Mouse (Mus musculus) E14TG2a.4 (cell line): Measurements from ENCODE around the gene Disp1.

ENCODE experiments used
- H3K27me3 ChIP-seq: 2 replicates; pipeline ENCODE4 v1.6.1; 2014; ENCODE audit warnings: low read length, control low read depth; ENCODE audit not compliant: insufficient read depth
- H3K36me3 ChIP-seq: 2 replicates; pipeline ENCODE4 v1.6.1; 2014; ENCODE audit warnings: low read length, control low read depth; ENCODE audit not compliant: insufficient read depth
- H3K4me1 ChIP-seq: replicated peaks from 2 replicates; pipeline ENCODE4 v1.6.1; 2014; ENCODE audit warnings: low read depth, low read length, control low read depth
- H3K4me3 ChIP-seq: replicated peaks from 2 replicates; pipeline ENCODE4 v1.5.1; 2014; ENCODE audit warnings: mild to moderate bottlenecking, low read length
- H3K9me3 ChIP-seq: 2 replicates; pipeline ENCODE4 v1.6.1; 2014; ENCODE audit warnings: low read length, control low read depth
- CTCF ChIP-seq: conservative IDR thresholded peaks from 2 replicates; pipeline ENCODE4 v1.5.1; 2014; ENCODE audit warnings: low read length
- NANOG ChIP-seq: IDR thresholded peaks from 2 replicates; pipeline ENCODE4 v1.6.1; 2014; ENCODE audit warnings: borderline replicate concordance, low read length, mixed read lengths
- POU5F1 ChIP-seq: IDR thresholded peaks from 2 replicates; pipeline ENCODE4 v1.6.1; 2014; ENCODE audit warnings: low read length, borderline replicate concordance

Gene Disp1

GRCm38 (mm10) chr1:183150379-183150840 lies 70.9 kb downstream of the Disp1 start:
- Histone ChIP-seq H3K9me3 (no peaks in the 10 kb centered on the region), H3K27me3 (no peaks in the 10 kb centered on the region), H3K4me1 (peaks cover 3% of the 10 kb centered on the region; the same call in 1 of the 2 replicates), H3K4me3 (no peak overlapping the region), H3K36me3 (no peaks in the 10 kb centered on the region)
- TF ChIP-seq POU5F1: no peak
- no peak for TF ChIP-seq CTCF
- TF ChIP-seq NANOG: no peak

- Histone ChIP-seq H3K4me3 (no peak overlapping the region), H3K4me1 (peaks cover 3% of the 10 kb centered on the region; the same call in 1 of the 2 replicates), H3K9me3 (no peaks in the 10 kb centered on the region), H3K27me3 (no peaks in the 10 kb centered on the region), H3K36me3 (no peaks in the 10 kb centered on the region)
- TF ChIP-seq POU5F1 (no peak), CTCF (no peak), NANOG (no peak)
Observed at GRCm38 (mm10) chr1:183149571-183150105, 71.7 kb downstream of the Disp1 start.

- TF ChIP-seq NANOG (no peak), CTCF (no peak), POU5F1 (no peak)
- Histone ChIP-seq H3K4me1 (peaks cover 3% of the 10 kb centered on the region; the same call in 1 of the 2 replicates), H3K27me3 (no peaks in the 10 kb centered on the region), H3K36me3 (no peaks in the 10 kb centered on the region), H3K9me3 (no peaks in the 10 kb centered on the region), H3K4me3 (no peak overlapping the region)
Observed at GRCm38 (mm10) chr1:183147438-183147841, 73.9 kb downstream of the Disp1 start.

- no peak for TF ChIP-seq CTCF
- no peak for TF ChIP-seq NANOG
- TF ChIP-seq POU5F1: no peak
- Histone ChIP-seq H3K27me3 (no peaks in the 10 kb centered on the region), H3K36me3 (no peaks in the 10 kb centered on the region), H3K4me3 (no peak overlapping the region), H3K4me1 (peaks cover 3% of the 10 kb centered on the region; the same call in 1 of the 2 replicates), H3K9me3 (no peaks in the 10 kb centered on the region)
Observed at GRCm38 (mm10) chr1:183146795-183147194, 74.5 kb downstream of the Disp1 start.

GRCm38 (mm10) chr1:183146102-183146735 lies 75.1 kb downstream of the Disp1 start:
- no peak for TF ChIP-seq CTCF
- no peak for TF ChIP-seq POU5F1
- no peak for TF ChIP-seq NANOG
- H3K4me1 ChIP-seq: peaks cover 3% of the 10 kb centered on the region; the same call in 1 of the 2 replicates
- H3K36me3 ChIP-seq: no peaks in the 10 kb centered on the region
- no peaks in the 10 kb centered on the region for H3K27me3 ChIP-seq
- no peak overlapping the region for H3K4me3 ChIP-seq
- H3K9me3 ChIP-seq: no peaks in the 10 kb centered on the region

- H3K9me3 ChIP-seq: no peaks in the 10 kb centered on the region
- H3K4me1 ChIP-seq: no peaks in the 10 kb centered on the region; the same call in 1 of the 2 replicates
- TF ChIP-seq CTCF (no peak), POU5F1 (no peak), NANOG (no peak)
- no peaks in the 10 kb centered on the region for H3K27me3 ChIP-seq
- H3K4me3 ChIP-seq: no peak overlapping the region
- no peaks in the 10 kb centered on the region for H3K36me3 ChIP-seq
Observed at GRCm38 (mm10) chr1:183144602-183145205, 76.6 kb downstream of the Disp1 start.

- Histone ChIP-seq H3K36me3 (no peaks in the 10 kb centered on the region), H3K9me3 (no peaks in the 10 kb centered on the region), H3K4me3 (no peak overlapping the region), H3K4me1 (no peaks in the 10 kb centered on the region; the same call in 1 of the 2 replicates), H3K27me3 (no peaks in the 10 kb centered on the region)
- TF ChIP-seq CTCF (no peak), NANOG (no peak), POU5F1 (no peak)
Observed at GRCm38 (mm10) chr1:183143246-183143645, 78.1 kb downstream of the Disp1 start.

- no peak for TF ChIP-seq POU5F1
- no peak for TF ChIP-seq CTCF
- no peak for TF ChIP-seq NANOG
- Histone ChIP-seq H3K4me3 (no peak overlapping the region), H3K4me1 (no peaks in the 10 kb centered on the region; the same call in 1 of the 2 replicates), H3K9me3 (no peaks in the 10 kb centered on the region), H3K27me3 (no peaks in the 10 kb centered on the region), H3K36me3 (no peaks in the 10 kb centered on the region)
Observed at GRCm38 (mm10) chr1:183142566-183142965, 78.8 kb downstream of the Disp1 start.
